Mouse (Mus musculus) G1E (cell line): ENCODE data around the gene Scyl1.

ENCODE experiments used
- CTCF ChIP-seq: IDR thresholded peaks from 2 replicates; pipeline ENCODE4 v1.5.1; 2012; ENCODE audit warnings: low read depth, low read length, inconsistent platforms, mixed read lengths
- GATA1 ChIP-seq: IDR thresholded peaks from 2 replicates; pipeline ENCODE4 v1.6.1; 2012; ENCODE audit warnings: borderline replicate concordance, low read length, inconsistent platforms, mixed read lengths
- GATA2 ChIP-seq: IDR thresholded peaks from 2 replicates; pipeline ENCODE4 v1.6.1; 2012; ENCODE audit warnings: low read depth, low read length, inconsistent platforms, borderline replicate concordance
- POLR2AphosphoS5 ChIP-seq: IDR thresholded peaks from 2 replicates; pipeline ENCODE4 v1.6.1; 2012; ENCODE audit warnings: low read depth, low read length, inconsistent platforms; ENCODE audit not compliant: insufficient replicate concordance
- TAL1 ChIP-seq: conservative IDR thresholded peaks from 2 replicates; pipeline ENCODE4 v1.6.1; 2012; ENCODE audit warnings: low read depth, low read length, inconsistent platforms, mixed read lengths

- TF ChIP-seq CTCF (no peak), GATA1 (no peak), GATA2 (no peak), POLR2AphosphoS5 (no peak), TAL1 (no peak)
These were observed 58.0 kb downstream of the Scyl1 start for GRCm38 (mm10) chr19:5713255-5713654.
